Mouse (Mus musculus) thymus, postnatal 25 days (tissue): ENCODE data around the gene Krt33a.
A peak's percentile ranks its signal among the peaks of the same experiment; 100 is the strongest.

Experiments
- DNase-seq: peaks from one replicate; pipeline ENCODE4 v3.0.0; 2022

Gene Krt33a

DNA sequence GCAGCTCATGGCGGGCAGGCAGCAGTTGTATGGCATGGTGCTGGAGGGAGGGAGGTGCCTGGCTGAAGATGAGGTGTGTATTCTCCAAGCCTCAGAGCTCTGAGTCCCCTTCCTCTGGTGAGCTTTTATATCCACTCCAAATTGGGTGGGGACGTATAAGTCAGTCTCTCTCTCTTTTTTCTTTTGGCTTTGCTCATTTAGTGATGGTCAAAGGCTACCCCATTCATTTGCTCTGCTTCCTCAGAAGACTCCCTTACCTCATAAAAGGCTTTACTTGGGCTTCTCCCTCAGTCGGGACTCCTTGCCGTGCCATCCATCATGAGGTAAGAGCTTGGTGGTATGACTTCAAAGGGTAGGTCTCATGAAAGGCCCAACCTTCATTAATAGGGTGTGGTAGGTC, at the start of gene Krt33a:
TSS of gene Krt33a (minus strand) at position 101 of the 400 bp plus-strand sequence.
- DNase-seq = no peak

DNA sequence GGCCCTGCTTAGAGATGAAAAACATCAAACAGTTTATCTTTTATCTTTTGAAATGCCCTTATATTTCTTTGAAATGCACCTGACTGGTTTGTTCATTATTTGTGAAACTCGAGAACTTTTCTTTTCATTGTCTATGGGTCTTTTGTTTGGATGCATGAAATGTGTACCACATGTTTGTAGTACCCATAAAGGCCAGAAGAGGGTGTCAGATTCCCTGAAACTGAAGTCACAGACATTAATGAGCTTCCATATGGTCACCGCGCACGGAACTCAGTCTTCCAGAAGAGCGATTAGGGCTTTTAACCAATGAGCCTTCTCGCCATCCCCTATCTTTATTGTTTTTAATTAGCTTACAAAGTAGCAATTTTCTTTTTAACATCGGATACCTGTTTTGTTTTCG, 42.9 kb upstream of the Krt33a start:
- no peak for DNase-seq

DNA sequence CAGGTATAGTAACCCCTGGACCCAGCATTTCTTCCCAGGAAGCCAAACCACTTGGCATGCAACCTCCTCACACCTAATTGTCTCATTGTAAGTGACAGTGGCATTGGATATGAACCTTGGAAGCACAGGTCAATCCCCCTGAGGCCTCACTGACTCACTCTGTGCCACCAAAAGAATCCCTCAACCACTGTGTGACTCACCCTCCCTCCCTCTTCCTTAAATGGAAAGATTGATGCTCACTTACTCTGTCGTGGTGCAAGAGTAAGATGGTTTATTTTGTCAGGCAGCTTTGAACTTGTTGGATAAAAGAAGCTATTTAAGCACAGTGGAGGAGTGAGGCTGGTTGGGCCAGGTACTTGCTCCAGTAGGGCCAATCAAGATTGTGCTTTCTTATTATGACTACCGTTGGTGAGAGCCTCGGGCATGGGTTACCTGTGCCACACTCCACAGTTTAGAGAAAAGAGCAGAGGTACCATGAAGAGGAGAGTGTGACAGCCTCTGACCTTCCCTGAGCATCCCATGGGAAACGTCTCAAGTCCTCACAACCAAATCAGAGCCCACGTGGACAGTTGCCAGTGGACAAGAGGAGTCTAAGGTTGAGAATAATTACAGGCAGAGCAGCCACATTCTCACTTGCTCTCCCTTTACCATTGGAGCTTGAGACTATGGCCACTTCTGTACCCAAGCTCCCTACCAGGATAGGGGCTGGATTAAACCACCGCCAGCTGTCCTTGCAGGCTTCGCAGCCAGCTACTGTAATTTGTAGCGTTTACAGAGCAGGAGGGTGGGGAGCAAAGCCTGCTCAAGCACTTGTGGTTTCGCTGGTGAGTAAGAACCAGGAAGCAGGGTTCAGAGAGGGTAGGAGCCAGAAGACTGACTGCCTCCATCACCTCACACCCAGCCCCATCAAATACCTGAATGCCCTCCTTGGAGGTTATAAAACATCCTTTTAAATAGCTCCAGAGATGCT, 40.0 kb upstream of the Krt33a start:
- no peak for DNase-seq

DNA sequence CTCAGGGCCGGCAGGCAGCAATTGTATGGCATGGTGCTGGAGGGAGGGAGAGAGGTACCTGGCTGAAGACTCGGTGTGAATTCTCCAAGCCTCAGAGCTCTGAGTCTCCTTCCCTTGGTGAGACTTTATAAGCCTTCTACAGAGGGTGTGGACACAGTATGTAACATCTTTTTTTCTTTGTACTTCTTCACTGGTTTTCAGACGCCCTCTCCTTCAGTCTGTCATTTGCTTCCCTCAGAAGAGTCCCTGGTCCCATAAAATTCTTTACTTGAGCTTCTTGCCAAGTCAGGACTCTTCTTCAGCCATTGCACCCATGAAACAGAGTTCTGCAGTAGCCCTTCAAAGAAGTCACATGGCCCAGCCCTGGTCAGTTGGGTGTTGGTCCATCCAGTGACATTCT, 34.4 kb upstream of the Krt33a start, which contains the start of gene Krt31:
TSS of gene Krt31 (minus strand) at position 101 of the 400 bp plus-strand sequence.
- no peak for DNase-seq

DNA sequence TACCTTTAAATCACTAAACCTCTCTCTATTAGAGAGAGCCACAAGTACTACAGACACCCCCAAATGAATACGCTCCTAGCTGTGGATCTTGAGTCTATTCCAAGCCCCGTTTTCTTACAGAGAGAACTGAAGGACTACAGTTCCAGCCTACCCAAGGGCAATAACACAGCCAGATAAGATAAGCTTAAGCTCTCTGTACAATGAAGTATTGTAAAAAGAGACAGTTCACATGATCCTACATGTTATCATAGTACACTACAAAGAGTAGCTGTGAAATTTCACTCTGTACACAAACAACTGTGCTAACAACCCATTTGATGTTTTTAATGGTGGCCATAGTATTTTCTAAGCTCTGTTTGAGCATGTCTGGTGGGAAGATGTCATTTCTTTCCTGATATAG, 31.2 kb upstream of the Krt33a start:
- DNase-seq = no peak

DNA sequence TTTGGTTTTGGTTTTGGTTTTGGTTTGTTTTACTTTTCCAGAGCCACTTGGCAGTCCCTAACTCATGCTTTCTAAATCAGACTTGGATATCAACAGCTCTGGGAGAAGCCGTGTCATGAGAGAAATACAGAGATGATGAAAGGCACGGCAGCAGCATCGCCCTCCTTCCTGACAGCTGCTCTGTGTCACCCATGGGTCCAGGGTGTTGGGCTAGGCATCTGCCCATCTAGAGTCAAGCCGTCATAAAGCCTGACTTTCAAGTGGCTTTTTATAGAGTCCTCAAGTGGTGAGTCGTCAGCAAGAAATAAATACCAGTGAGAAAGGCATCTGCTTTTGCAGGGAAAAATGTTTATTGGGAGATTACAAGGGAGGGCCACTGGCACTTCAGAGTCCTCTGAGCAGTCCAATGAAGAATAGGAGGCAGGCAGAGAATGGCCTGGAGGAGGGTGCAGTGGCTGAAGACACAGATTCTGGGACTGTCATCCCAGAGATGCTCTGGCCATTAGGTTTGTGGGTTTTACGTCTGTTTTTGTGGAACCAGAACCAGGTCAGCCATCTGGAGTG, 30.4 kb upstream of the Krt33a start:
- no peak for DNase-seq

DNA sequence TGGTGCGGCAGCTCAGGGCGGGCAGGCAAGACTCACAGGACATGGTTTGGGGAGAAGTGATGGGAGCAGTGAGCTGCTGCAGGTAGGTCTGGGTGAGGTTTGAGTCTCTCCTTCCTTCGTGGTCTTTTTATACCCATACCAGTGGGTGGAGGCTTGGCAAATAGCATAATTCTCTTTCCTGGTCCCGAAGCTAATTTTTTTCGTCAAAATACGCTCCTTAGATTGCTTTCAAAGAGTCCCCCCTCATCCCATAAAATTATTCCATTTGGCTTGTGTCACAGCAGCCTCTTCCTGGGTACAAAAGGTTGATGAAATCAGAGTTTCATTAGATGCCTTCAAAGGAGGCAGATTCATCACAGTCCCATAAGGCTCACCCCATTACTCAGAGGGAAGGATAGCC, 25.4 kb upstream of the Krt33a start, which contains the start of gene Krt34:
TSS of gene Krt34 (minus strand) at position 101 of the 400 bp plus-strand sequence.
- no peak for DNase-seq

DNA sequence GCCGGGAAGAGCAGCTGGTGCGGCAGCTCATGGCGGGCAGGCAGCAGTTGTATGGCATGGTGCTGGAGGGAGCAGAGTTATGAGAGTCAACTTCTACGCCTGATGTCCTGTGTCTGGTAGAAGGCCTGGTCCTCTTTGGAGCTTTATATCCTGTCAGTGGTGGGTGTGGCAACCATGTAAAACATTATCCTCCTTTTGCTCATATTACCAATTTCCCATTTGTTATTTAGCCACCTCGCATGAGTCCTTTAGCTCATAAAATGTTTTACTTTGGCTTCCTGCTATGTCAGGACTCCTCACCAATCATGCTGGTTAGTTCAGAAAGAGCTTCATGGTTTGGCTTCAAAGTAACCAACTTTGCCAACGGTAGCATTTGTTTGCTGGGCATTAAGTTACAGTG, 13.8 kb upstream of the Krt33a start, which contains the start of gene Krt33b:
TSS of gene Krt33b (minus strand) at position 101 of the 400 bp plus-strand sequence.
- no peak for DNase-seq

DNA sequence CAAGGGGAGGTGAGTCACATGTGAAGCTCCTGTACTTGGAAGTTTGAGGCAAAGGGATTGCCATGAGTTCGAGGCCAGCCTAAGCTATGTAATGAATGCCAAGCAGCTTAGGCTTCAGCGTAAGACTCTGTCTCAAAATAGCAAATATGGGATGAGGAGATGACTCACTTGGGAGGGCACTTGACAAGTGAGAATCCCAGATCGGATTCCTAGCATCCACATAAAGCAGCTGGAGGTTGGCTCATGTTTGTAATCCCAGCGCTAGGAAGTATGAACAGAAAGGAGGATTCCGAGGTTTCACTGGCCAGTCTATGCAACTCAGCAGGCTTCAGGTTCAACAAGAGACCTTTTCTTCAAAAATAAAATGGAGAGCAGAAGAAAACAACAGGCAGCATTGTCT, 5.4 kb upstream of the Krt33a start:
- no peak for DNase-seq

DNA sequence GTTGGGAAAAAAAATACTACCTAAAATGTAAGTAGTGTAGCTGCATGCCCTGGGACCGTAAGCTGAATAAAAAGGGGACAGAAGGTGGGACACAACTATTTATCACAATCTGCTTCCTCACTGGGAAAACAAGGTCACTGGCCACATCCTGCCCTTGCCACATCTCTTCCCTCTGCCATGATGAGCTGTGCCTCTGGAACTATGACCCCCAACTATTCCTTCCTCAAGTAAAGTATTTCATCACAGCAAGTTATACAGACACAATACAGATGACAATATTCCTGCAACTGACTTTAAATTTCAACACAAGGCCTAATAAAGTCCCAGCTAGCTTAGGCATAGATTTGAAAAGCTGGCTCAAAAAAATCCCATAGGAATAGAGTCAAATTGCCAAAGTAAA, 3.5 kb upstream of the Krt33a start:
- DNase-seq = no peak

DNA sequence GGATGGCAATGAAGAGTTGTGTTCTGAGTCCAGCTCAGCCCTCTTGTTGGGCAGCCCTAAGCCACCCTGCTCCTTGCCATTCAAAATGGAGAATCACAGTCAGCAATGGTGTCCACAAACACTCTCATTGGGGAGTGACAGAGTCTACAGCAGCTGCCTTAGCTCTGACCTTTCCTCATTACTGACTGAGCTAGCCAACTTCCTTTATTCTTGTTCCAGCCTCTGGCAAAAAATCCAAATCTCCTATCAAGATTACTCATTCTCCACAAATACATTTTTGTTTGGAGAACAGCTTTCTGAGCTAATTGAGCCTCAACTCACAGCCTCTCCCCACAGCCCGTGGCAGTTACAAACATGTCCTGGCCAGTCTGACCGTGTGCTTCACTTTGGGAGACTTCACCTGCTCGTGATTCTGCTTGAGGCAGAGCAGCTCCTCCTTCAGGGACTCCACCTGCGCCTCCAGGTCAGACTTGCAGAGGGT, 2.3 kb downstream of the Krt33a start:
- no peak for DNase-seq

DNA sequence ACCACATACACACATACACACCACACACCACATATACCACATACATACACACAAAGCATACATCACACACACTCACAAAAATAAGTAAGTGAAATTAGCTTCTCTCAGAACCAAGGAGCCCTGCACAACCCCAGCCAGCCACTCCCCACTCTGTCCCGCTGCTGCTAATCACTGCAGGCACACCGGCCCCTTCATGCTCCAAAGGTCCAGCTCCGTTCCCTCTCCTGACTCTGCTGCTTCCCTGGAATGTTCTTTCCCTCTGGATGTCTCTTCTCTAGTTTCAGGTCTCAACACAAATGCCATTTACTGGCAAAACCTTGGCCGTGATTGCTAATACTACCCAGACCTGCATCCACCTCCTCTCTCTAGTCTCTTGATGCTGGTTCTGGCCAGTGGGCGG, 5.3 kb downstream of the Krt33a start:
- no peak for DNase-seq

DNA sequence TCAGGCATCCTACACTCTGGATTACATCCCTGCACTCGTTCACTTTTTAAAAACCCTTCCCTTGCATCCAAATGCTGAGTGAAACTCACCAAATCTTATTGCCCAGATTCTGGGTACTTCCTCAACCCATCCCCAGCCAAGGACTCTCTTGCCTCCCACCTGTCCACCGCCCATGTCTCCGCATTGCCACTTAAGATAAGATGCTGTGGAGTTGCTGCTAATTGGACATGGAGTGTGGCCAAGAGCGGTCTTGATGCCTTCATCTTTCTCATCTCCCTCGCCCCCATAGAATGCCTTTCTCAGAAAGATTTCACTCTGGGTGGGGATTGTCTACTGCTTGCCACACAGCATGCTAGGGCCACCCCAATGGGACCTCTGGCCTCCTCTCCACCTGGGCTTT, 7.7 kb downstream of the Krt33a start:
- DNase-seq = no peak

DNA sequence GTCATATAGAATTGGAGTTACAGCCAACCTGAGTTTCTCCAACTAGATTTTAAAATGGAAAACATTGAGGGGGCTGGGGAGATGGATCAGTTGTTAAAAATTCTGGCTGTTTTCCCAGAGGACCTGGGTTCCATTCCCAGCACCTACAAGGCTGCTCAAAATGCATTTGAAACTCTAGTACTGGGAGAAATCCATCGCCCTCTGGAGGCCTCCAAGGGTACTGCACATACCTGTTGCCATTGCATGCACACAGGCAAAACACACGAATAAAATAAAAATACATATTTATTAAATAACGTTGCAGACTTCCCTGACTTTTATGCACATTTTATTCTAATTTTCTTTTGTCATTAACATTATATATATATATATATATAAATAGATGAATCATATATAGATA, 9.4 kb downstream of the Krt33a start:
- DNase-seq = no peak

DNA sequence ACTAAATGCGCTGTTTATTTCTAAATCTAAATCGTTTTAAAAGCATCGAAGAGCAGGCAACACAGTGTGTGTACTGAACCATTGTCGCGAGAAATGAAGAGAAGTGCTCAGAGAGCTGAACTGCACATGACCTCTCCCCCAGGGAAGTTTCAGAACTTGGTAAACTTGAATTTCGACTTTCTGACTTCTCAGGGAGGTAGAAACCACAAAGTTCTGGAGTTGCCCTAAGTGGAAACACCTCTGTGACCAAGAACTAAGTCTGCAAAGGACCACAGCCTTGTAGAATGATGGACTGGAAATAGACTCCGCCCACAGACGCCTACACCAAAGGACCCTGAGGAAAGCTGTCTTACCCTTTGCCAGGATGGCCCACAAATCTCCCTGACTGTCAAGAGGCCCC, 10.1 kb downstream of the Krt33a start:
- no peak for DNase-seq

DNA sequence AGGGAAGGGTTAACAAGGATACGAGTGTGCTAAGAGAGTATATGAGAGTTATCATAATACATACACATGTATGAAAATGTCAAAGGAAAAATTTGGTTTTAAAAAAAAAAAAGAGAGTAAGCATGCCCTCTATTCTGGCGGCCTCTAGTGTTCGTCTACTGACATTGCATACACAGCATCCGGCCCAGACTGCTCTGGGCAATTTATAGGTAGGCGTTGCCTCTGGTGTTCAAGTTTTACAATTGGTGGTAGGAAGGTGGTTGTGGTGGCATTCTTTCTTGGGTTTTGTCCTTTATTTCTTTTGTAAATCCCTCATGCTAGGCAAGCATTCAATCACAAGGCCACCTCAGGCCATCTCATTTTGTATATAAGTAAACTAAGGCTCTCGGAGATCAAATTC, 11.2 kb downstream of the Krt33a start:
- DNase-seq = peak; percentile 17

DNA sequence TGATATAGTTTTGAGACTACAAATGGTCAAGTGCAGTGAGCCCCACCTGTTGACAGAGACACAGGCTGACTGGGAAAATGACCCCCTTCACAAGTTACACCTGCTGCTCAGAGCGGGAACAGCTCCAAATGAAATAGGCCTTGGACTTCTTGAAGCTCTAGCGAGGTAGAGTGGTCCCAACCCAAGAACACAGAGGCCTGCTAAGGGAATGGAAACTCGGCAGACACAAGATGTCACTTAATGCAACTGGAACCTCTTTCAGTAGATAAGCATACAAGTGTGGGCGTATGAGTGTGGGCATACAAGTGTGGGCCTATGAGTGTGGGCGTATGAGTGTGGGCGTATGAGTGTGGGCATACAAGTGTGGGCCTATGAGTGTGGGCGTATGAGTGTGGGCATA, 16.9 kb downstream of the Krt33a start:
- no peak for DNase-seq

DNA sequence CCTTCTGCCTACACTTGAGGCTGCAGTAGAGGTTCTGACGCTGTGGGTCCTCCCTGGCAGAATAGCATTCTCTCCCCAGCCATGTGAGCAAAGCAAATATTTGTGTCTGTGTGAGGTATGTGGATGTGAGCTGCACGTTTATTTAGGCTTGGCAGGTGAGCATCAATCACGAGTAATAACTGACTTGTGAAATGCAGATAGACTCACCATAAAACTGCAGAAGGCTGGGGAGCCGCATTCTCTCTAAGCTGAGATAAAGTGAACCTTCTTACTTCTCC, 21.7 kb downstream of the Krt33a start:
- DNase-seq = no peak

DNA sequence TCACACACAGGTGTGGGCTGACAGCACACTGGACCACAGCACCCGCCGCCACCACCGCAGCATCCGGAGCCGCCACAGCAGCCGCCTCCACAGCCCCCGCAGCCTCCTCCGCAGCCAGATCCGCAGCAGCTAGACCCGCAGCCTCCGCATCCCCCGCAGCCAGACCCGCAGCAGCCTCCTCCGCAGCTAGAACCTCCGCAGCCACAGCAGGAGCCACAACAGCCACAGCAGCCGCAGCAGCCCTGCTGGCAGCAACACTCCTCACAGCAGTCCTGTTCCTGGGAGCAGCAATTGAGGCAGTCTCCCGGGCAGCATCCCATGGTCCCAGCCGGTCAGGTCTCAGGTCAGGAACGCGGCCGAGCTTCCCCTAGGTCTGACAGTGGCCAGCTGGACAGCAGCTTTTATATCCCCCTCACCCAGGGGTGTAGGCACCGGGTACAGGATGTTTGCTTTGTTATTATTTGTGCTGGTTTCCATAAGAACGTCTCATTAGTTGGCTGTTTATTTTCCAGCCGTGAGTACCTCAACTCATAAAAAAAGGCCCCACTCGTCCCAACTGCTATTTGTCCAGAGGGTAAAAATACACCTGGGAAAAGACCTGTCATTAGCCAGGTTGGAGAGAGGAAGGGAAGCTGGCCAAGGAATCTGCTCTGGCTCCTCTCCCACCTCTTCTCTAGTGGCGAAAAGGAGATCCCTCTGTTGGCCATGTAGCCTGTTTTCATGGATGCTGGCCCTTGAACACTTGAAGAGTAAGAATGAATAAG, 22.2 kb downstream of the Krt33a start, which contains the start of gene Krtap17-1:
TSS of gene Krtap17-1 (minus strand) at position 375 of the 764 bp plus-strand sequence.
- no peak for DNase-seq

DNA sequence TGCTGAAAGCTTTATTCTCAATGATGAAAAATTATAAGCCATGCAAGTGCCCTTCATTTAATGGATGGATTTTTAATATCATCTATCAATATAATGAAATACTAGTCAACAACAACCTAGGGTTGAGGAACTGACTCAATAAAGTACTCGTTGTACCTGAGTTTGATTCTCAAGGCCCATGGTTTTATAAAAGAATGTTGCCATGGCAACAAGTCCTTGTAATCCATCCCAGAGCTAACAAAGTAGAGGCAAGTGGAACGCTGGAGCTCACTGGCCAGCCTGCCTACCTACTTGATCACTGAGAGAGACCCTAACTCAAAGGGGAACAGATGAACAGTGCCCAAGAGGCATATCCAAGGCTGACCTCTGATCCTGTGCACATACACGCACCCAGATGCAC, 25.4 kb downstream of the Krt33a start:
- no peak for DNase-seq

DNA sequence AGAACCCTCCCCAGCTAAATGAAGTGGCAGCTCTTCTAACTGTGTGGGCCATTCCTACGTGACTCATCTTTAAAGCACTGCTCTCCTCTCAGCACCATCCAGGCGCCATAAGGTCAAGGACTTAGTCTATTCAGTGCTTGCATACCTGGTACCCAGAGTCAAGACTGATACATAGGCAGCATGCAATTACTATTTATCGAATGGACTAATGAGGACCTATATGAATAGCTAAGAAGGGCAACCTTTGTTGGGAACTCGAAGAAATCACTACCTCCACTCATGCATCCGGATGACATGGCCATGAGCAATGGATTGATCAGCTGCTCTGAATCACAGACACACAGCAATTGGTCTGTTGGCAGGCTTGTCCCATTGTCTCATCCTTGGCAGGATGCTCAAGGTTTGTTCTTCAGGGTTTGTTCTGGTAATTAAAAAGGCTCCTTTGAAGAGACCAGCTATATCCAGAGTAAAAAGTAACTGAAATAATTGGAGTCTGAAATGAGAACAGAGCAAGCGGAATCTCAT, 26.1 kb downstream of the Krt33a start:
- no peak for DNase-seq

DNA sequence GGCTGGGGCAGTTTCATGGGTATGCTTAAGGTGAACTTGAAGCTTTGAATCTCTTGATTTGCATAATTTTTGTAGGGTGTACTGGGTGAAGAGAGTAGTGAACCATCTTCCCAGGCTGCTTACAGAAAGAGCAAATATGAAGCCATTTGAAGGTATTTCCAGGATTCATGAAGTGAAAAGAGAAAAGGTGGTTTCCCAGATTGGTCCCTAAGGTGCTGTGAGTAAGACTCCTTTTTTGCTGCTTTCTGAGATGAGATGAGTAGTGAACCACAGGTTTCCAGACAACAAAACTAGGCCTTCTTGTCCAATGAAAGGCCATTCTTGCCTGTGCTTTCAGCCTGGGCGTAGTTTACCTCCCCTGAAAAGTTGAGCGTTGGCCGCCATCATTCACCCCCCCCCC, 27.5 kb downstream of the Krt33a start:
- DNase-seq = no peak

DNA sequence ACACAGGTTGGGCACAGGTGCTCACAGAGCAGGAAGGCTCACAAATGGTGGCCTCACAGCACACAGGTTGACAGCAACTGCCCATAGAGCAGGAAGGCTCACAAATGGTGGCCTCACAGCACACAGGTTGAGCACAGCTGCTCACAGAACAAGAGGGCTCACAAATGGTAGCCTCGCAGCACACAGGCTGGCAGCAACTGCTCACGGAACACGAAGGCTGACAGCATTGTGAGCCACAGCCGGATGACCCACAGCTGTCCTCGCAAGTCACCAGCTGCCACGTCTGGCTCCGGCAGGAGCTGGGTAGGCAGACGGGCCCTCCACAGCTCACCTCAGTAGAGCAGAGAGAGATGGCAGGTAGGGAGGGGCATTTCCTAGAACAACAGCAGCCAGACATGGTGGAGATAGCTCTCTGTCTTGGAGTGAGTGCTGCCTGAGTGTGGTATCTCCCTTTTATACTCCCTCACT, 29.8 kb downstream of the Krt33a start, which contains the start of gene Krtap16-1:
TSS of gene Krtap16-1 (minus strand) at position 418 of the 468 bp plus-strand sequence.
- no peak for DNase-seq
